Mouse (Mus musculus): ENCODE measurements around the gene Padi4. TPM values are rescaled to one million over a fixed set of nuclear protein-coding genes. Genes with fewer than 3 reads are reported as not detected.

The Padi4 gene
- polyA plus RNA-seq, 1 experiment, result 1.4 TPM

- TF ChIP-seq E2F4 (IDR thresholded peaks at IDR 0.05; ENCODE audit: insufficient read depth), result no peak
- no peak overlapping the region for H3K4me3 ChIP-seq
- H3K79me2 ChIP-seq (ENCODE audit: control insufficient read depth, insufficient read depth), result no peaks in the 10 kb centered on the region
- no peaks in the 10 kb centered on the region for H3K27me3 ChIP-seq (ENCODE audit: control insufficient read depth, insufficient read depth, insufficient read length)
- H3K36me3 ChIP-seq (ENCODE audit: control insufficient read depth, insufficient read depth), result peaks cover 69% of the 10 kb centered on the region
- H3ac ChIP-seq (ENCODE audit: control insufficient read depth, insufficient read length), result no peak overlapping the region
- H3K4me2 ChIP-seq (ENCODE audit: low read depth), result no peak overlapping the region
Observed at GRCm38 (mm10) chr4:140720091-140720490, 53.9 kb downstream of the Padi4 start.

GRCm38 (mm10) chr4:140718436-140718835, 55.6 kb downstream of the Padi4 start:
- H3K4me3 ChIP-seq, result no peak overlapping the region
- no peak overlapping the region for H3K4me2 ChIP-seq (ENCODE audit: low read depth)
- no peak overlapping the region for H3ac ChIP-seq (ENCODE audit: control insufficient read depth, insufficient read length)
- peaks cover 75% of the 10 kb centered on the region for H3K36me3 ChIP-seq (ENCODE audit: control insufficient read depth, insufficient read depth)
- peaks cover 3% of the 10 kb centered on the region for H3K79me2 ChIP-seq (ENCODE audit: control insufficient read depth, insufficient read depth)
- H3K27me3 ChIP-seq (ENCODE audit: control insufficient read depth, insufficient read depth, insufficient read length), result no peaks in the 10 kb centered on the region
- TF ChIP-seq CEBPB (IDR thresholded peaks at IDR 0.05; ENCODE audit: insufficient read depth, poor library complexity, severe bottlenecking) (no peak), POLR2A (IDR thresholded peaks at IDR 0.05; ENCODE audit: insufficient read length, low read depth) (peak; percentile 1)

DNA sequence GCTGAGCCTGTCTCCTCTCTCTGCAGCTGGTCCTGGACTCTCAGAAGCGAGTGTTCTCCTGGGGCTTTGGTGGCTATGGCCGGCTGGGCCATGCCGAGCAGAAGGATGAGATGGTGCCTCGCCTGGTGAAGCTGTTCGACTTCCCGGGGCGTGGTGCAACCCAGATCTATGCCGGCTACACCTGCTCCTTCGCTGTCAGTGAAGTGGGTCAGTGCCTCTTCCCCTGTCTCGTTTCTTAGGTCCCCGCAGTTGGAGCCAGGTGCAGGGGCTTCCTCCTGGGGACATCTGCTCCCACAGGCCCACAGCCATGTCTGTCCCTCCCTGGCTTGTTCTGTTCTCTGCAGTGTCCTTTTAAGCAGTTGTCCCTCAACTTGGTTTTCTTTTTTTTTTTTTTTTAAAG, 57.0 kb downstream of the Padi4 start:
- no peak overlapping the region for H3K4me2 ChIP-seq (ENCODE audit: low read depth)
- peaks cover 75% of the 10 kb centered on the region for H3K36me3 ChIP-seq (ENCODE audit: control insufficient read depth, insufficient read depth)
- no peak overlapping the region for H3K4me3 ChIP-seq
- no peaks in the 10 kb centered on the region for H3K27me3 ChIP-seq (ENCODE audit: control insufficient read depth, insufficient read depth, insufficient read length)
- peaks cover 3% of the 10 kb centered on the region for H3K79me2 ChIP-seq (ENCODE audit: control insufficient read depth, insufficient read depth)
- H3ac ChIP-seq (ENCODE audit: control insufficient read depth, insufficient read length), result no peak overlapping the region
- TF ChIP-seq REST (IDR thresholded peaks at IDR 0.05; ENCODE audit: insufficient read depth, insufficient read length), result no peak
- TF ChIP-seq TCF3 (IDR thresholded peaks at IDR 0.05; ENCODE audit: insufficient read length, low read depth), result no peak
- no peak for TF ChIP-seq MAX (IDR thresholded peaks at IDR 0.05; ENCODE audit: low read depth)
- TF ChIP-seq E2F4 (IDR thresholded peaks at IDR 0.05; ENCODE audit: insufficient read depth), result no peak
- no peak for TF ChIP-seq MYOG (IDR thresholded peaks at IDR 0.05; ENCODE audit: control insufficient read depth in 1 of 3, insufficient read depth in 1 of 3, insufficient read length in 2 of 3, low read depth in 2 of 3)
- peak; percentile 5 for TF ChIP-seq POLR2A (IDR thresholded peaks at IDR 0.05; ENCODE audit: insufficient read length, low read depth)
- no peak for TF ChIP-seq SRF (IDR thresholded peaks at IDR 0.05; ENCODE audit: control insufficient read depth, insufficient read length, low read depth)
- TF ChIP-seq CEBPB (IDR thresholded peaks at IDR 0.05; ENCODE audit: insufficient read depth, poor library complexity, severe bottlenecking), result no peak
- TF ChIP-seq MYOD1 (IDR thresholded peaks at IDR 0.05; ENCODE audit: control insufficient read depth in 1 of 3, insufficient read length in 2 of 3, low read depth in 2 of 3), result no peak
- no peak for TF ChIP-seq TCF12 (IDR thresholded peaks at IDR 0.05; ENCODE audit: insufficient read depth, poor library complexity, severe bottlenecking)
- peak; percentile 41 for TF ChIP-seq POLR2AphosphoS2 (IDR thresholded peaks at IDR 0.05; ENCODE audit: insufficient read length, low read depth)
- TF ChIP-seq USF1 (IDR thresholded peaks at IDR 0.05; ENCODE audit: low read depth), result no peak

- Histone ChIP-seq H3K79me2 (ENCODE audit: control insufficient read depth, insufficient read depth) (peaks cover 6% of the 10 kb centered on the region), H3K27me3 (ENCODE audit: control insufficient read depth, insufficient read depth, insufficient read length) (no peaks in the 10 kb centered on the region), H3ac (ENCODE audit: control insufficient read depth, insufficient read length) (no peak overlapping the region), H3K36me3 (ENCODE audit: control insufficient read depth, insufficient read depth) (peaks cover 57% of the 10 kb centered on the region), H3K4me3 (no peak overlapping the region), H3K4me2 (ENCODE audit: low read depth) (no peak overlapping the region)
- TF ChIP-seq MAX (IDR thresholded peaks at IDR 0.05; ENCODE audit: low read depth) (no peak), TCF3 (IDR thresholded peaks at IDR 0.05; ENCODE audit: insufficient read length, low read depth) (no peak)
Observed at GRCm38 (mm10) chr4:140714586-140714985, 59.5 kb downstream of the Padi4 start.

- TF ChIP-seq POLR2A (IDR thresholded peaks at IDR 0.05; ENCODE audit: insufficient read length, low read depth), result peak; percentile 22
- TF ChIP-seq REST (IDR thresholded peaks at IDR 0.05; ENCODE audit: insufficient read depth, insufficient read length), result no peak
- TF ChIP-seq POLR2AphosphoS2 (IDR thresholded peaks at IDR 0.05; ENCODE audit: insufficient read length, low read depth), result peak; percentile 45
- peak in 1 of 3 experiments; percentile 16 for TF ChIP-seq MYOG (IDR thresholded peaks at IDR 0.05; ENCODE audit: control insufficient read depth in 1 of 3, insufficient read depth in 1 of 3, insufficient read length in 2 of 3, low read depth in 2 of 3)
- TF ChIP-seq USF1 (IDR thresholded peaks at IDR 0.05; ENCODE audit: low read depth), result no peak
- Histone ChIP-seq H3ac (ENCODE audit: control insufficient read depth, insufficient read length) (no peak overlapping the region), H3K36me3 (ENCODE audit: control insufficient read depth, insufficient read depth) (peaks cover 53% of the 10 kb centered on the region), H3K4me2 (ENCODE audit: low read depth) (no peak overlapping the region), H3K79me2 (ENCODE audit: control insufficient read depth, insufficient read depth) (peaks cover 6% of the 10 kb centered on the region), H3K27me3 (ENCODE audit: control insufficient read depth, insufficient read depth, insufficient read length) (no peaks in the 10 kb centered on the region), H3K4me3 (no peak overlapping the region)
Observed at GRCm38 (mm10) chr4:140713480-140714365, 60.3 kb downstream of the Padi4 start.

DNA sequence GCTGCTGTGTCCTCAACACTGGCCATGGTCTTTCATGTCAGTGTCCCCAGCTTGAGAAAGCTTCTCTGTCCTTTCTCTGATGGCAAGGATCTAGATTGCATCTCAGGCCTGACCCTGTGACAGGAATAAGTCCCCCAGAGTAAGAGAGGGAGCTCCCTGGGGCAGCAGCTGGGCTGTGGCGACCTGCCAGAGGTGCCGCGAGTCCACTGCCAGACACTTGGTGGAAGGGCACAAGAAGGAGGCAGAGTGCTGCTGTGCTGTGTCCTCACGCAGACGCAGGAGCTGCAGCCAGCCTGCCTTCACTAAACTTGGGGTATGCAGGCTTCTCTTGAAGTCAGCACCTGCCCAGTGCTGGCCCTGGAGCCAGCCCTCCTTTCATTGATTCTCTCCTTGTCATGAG, 62.7 kb downstream of the Padi4 start:
- H3K36me3 ChIP-seq (ENCODE audit: control insufficient read depth, insufficient read depth), result peaks cover 34% of the 10 kb centered on the region
- H3K4me2 ChIP-seq (ENCODE audit: low read depth), result peak overlapping the region; percentile 18
- TF ChIP-seq MAX (IDR thresholded peaks at IDR 0.05; ENCODE audit: low read depth) (no peak), USF1 (IDR thresholded peaks at IDR 0.05; ENCODE audit: low read depth) (no peak), MYOD1 (IDR thresholded peaks at IDR 0.05; ENCODE audit: control insufficient read depth in 1 of 3, insufficient read length in 2 of 3, low read depth in 2 of 3) (peak in 2 of 3 experiments; percentile 11 to 42), POLR2AphosphoS2 (IDR thresholded peaks at IDR 0.05; ENCODE audit: insufficient read length, low read depth) (no peak), CEBPB (IDR thresholded peaks at IDR 0.05; ENCODE audit: insufficient read depth, poor library complexity, severe bottlenecking) (no peak), TCF3 (IDR thresholded peaks at IDR 0.05; ENCODE audit: insufficient read length, low read depth) (no peak), MYOG (IDR thresholded peaks at IDR 0.05; ENCODE audit: control insufficient read depth in 1 of 3, insufficient read depth in 1 of 3, insufficient read length in 2 of 3, low read depth in 2 of 3) (peak in 2 of 3 experiments; percentile 35 to 66), TCF12 (IDR thresholded peaks at IDR 0.05; ENCODE audit: insufficient read depth, poor library complexity, severe bottlenecking) (no peak), E2F4 (IDR thresholded peaks at IDR 0.05; ENCODE audit: insufficient read depth) (no peak), SRF (IDR thresholded peaks at IDR 0.05; ENCODE audit: control insufficient read depth, insufficient read length, low read depth) (no peak), REST (IDR thresholded peaks at IDR 0.05; ENCODE audit: insufficient read depth, insufficient read length) (no peak), POLR2A (IDR thresholded peaks at IDR 0.05; ENCODE audit: insufficient read length, low read depth) (peak; percentile 31)
- H3K4me3 ChIP-seq, result no peak overlapping the region
- H3ac ChIP-seq (ENCODE audit: control insufficient read depth, insufficient read length), result no peak overlapping the region
- H3K79me2 ChIP-seq (ENCODE audit: control insufficient read depth, insufficient read depth), result peaks cover 25% of the 10 kb centered on the region
- H3K27me3 ChIP-seq (ENCODE audit: control insufficient read depth, insufficient read depth, insufficient read length), result no peaks in the 10 kb centered on the region

All from myocyte (in vitro differentiated cells).